Mouse (Mus musculus) kidney, embryonic 14.5 days (tissue): ENCODE results near the gene Cyp2c68. TPM values are rescaled to one million over a fixed set of nuclear protein-coding genes. Genes with fewer than 3 reads are reported as not detected.
"Not testable (repeated sequence)": the region's sequence is repeated elsewhere in the genome, so short reads cannot be mapped to it uniquely, and the experiment has no call there.

Experiments
- ATAC-seq: fragments of 200-750 bp; cut with Nextera tagmentation; 2 replicates; pipeline ENCODE4 v1.8.0; 2017; ENCODE audit warnings: moderate number of reproducible peaks, mild to moderate bottlenecking, moderate TSS enrichment, moderate library complexity; ENCODE audit not compliant: low FRiP score, low TSS enrichment
- H3K27ac ChIP-seq: fragments of 300-500 bp; sonication (generic); 2 replicates; pipeline ENCODE4 v1.5.1; 2014; ENCODE audit warnings: low read depth, mild to moderate bottlenecking, low read length, moderate library complexity, mixed read lengths
- H3K27me3 ChIP-seq: fragments of 300-500 bp; sonication (generic); 2 replicates; pipeline ENCODE4 v1.6.1; 2014; ENCODE audit warnings: mild to moderate bottlenecking, low read length; ENCODE audit not compliant: control insufficient read depth, insufficient read depth
- H3K36me3 ChIP-seq: fragments of 300-500 bp; sonication (generic); 2 replicates; pipeline ENCODE4 v1.6.1; 2014; ENCODE audit warnings: low read length, mixed read lengths; ENCODE audit not compliant: control insufficient read depth, insufficient read depth
- H3K4me1 ChIP-seq: fragments of 300-500 bp; sonication (generic); 2 replicates; pipeline ENCODE4 v1.6.1; 2014; ENCODE audit warnings: low read length, mixed read lengths; ENCODE audit not compliant: control insufficient read depth, insufficient read depth
- H3K4me2 ChIP-seq: fragments of 300-500 bp; sonication (generic); replicated peaks from 2 replicates; pipeline ENCODE4 v1.6.1; 2014; ENCODE audit warnings: low read depth, mild to moderate bottlenecking, low read length
- H3K4me3 ChIP-seq: fragments of 300-500 bp; sonication (generic); 2 replicates; pipeline ENCODE4 v1.5.1; 2014; ENCODE audit warnings: mild to moderate bottlenecking, low read length
- H3K9ac ChIP-seq: fragments of 300-500 bp; sonication (generic); 2 replicates; pipeline ENCODE4 v1.6.1; 2014; ENCODE audit warnings: low read depth, mild to moderate bottlenecking, low read length, moderate library complexity
- H3K9me3 ChIP-seq: fragments of 300-500 bp; sonication (generic); 2 replicates; pipeline ENCODE4 v1.6.1; 2016; ENCODE audit warnings: low read length; ENCODE audit not compliant: control insufficient read depth
- WGBS: fragments of 180-500 bp; shearing (Covaris S2); extraction: QIAGEN DNeasy Blood & Tissue Kit; methylation state at CpG from one replicate; pipeline ENCODE4 v1.1.7; 2014; 5-methylcytosine and 5-hydroxymethylcytosine counted together
- polyA plus RNA-seq: library from polyadenylated mRNA; unstranded; fragments of >200 nt; fragmentation: Nextera tagmentation; extraction: Ambion mirVana; gene quantifications from 2 replicates; pipeline ENCODE4 v1.2.1, GENCODE M21; 2014

Gene Cyp2c68
- polyA plus RNA-seq, result 0.14 TPM in 1 of 2 replicates, not detected in the other

DNA sequence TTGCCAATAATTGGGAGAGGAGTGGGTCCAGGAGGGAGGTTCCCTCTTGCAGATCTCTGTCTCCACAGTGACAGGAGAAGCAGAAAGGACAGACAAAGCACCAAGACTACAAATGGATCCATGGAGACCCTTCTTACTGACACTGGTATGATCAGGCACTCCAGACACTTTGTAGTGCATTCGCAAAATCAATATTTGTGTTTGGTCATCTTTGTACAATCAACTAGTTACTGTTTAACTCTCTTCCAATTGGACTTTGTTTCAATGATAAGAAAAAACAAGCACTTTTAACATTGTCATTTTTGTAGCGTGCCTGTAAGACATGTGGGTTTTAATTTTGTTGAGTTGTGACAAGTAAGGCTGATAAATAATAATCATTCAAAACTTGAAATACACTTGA lies at the start of gene Cyp2c68:
TSS of gene Cyp2c68 (minus strand) at position 135 of the 400 bp plus-strand sequence.
- 86% methylated on average over 2 of the region's 2 CpGs for WGBS
- no peak for ATAC-seq
- H3K4me2 ChIP-seq, result no peak within 1 kb of the TSS
- no peak within 1 kb of the TSS for H3K27ac ChIP-seq
- no peaks in the 10 kb centered on the region for H3K4me1 ChIP-seq
- no peak within 1 kb of the TSS for H3K9ac ChIP-seq
- H3K9me3 ChIP-seq, result no peaks in the 10 kb centered on the region
- no peaks in the 10 kb centered on the region for H3K36me3 ChIP-seq
- H3K4me3 ChIP-seq, result no peak within 1 kb of the TSS
- no peaks in the 10 kb centered on the region for H3K27me3 ChIP-seq

DNA sequence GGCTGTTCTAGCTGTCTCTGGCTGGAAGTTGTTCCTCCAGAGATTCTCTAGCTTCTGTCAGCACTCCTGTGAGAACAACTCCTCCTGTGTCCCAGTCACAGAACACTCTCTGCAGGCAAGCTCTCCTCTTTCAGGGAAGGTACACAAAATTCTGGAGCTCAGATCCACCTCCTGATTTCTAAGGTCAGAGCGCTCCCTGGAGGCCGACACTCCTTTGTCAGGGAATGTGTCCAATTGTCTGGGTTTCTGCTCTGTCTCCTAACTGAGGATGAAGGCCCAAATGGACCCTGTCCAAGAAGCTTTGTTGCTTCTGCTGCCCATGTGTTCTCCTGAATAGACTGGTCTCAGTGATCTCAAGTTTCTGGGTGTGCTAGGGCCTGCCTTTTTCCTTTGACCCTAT lies 44.6 kb upstream of the Cyp2c68 start:
- not testable (repeated sequence) for H3K9ac ChIP-seq, H3K4me1 ChIP-seq, H3K27ac ChIP-seq, H3K27me3 ChIP-seq, H3K9me3 ChIP-seq, H3K36me3 ChIP-seq, H3K4me3 ChIP-seq, ATAC-seq, H3K4me2 ChIP-seq
- whole genome bisulfite sequencing, result 74% methylated on average over 2 of the region's 2 CpGs

DNA sequence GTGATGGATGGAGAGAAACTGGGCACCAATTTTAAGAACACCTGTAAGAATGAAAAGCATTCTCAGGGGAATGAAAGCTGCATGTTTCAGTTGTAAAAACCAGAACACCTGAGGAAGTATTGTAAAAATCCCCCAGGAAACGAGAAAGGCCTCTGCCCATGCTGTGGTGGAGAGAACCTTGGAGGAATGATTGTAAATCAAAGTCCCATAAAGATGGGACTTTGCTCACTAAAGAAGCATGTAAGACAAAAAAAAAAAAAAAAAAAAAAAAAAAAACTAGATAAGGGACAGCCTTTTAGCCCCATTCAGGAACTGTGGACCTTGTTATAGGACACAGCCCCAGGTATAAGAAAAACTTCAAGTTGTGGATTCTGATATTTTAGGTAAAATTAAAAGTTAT lies 4.5 kb upstream of the Cyp2c68 start:
- Histone ChIP-seq H3K4me1 (no peaks in the 10 kb centered on the region), H3K27me3 (no peaks in the 10 kb centered on the region), H3K36me3 (no peaks in the 10 kb centered on the region), H3K4me2 (no peak overlapping the region), H3K4me3 (no peak overlapping the region), H3K27ac (no peak overlapping the region), H3K9me3 (no peaks in the 10 kb centered on the region), H3K9ac (no peak overlapping the region)
- 54% methylated on average over 1 of the region's 1 CpGs for WGBS
- no peak for ATAC-seq

DNA sequence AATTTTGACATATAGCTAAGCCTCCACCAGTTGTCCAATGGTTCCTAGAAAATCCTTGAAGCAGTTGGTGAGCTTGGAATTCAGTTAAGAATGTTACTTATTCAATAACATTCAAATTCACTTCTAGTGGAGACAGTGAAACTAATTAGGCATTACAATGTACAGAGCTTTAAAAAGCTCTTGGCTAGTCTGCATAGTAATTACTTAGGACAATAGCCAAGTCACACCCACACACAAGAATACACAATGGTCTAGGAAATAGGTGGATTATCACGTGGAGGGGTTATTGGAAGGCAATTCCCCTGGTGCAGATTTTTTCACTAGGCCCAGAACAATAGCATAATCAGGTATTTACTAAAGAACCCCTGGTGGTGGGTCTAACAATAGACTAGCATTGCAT lies 3.5 kb upstream of the Cyp2c68 start:
- not testable (repeated sequence) for H3K4me1 ChIP-seq, H3K36me3 ChIP-seq, H3K9ac ChIP-seq, H3K27me3 ChIP-seq, H3K27ac ChIP-seq, H3K4me2 ChIP-seq, ATAC-seq, H3K4me3 ChIP-seq, H3K9me3 ChIP-seq
- WGBS, result 54% methylated on average over 1 of the region's 1 CpGs

GRCm38 (mm10) chr19:39711116-39711515 lies 29.7 kb downstream of the Cyp2c68 start:
- not testable (repeated sequence) for H3K9ac ChIP-seq, H3K36me3 ChIP-seq, H3K27me3 ChIP-seq, H3K4me3 ChIP-seq, H3K27ac ChIP-seq, H3K4me1 ChIP-seq, ATAC-seq, H3K9me3 ChIP-seq, H3K4me2 ChIP-seq
- WGBS, result 79% methylated on average over 2 of the region's 2 CpGs

DNA sequence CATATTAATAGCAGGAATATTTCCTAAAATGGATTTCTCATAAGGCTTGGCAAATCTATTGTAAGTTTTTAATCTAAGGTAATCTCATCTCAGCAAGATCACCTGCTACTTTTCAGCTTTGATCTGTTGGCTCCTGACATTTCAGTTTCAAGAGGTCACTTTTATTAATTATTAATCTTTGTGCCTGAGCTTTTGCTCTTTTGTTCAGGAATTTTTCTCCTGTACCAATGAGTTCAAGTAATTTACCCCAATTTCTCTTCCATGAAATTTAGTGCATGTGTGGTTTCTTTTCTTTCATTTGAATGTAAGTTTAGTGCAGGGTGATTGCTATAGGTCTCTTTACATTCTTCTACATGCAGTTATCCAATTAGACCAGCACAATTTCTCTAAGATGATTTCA lies 75.2 kb downstream of the Cyp2c68 start:
- H3K4me1 ChIP-seq, H3K9me3 ChIP-seq, H3K4me2 ChIP-seq, H3K9ac ChIP-seq, ATAC-seq, H3K27me3 ChIP-seq, H3K36me3 ChIP-seq, H3K27ac ChIP-seq, H3K4me3 ChIP-seq: not testable (repeated sequence)

DNA sequence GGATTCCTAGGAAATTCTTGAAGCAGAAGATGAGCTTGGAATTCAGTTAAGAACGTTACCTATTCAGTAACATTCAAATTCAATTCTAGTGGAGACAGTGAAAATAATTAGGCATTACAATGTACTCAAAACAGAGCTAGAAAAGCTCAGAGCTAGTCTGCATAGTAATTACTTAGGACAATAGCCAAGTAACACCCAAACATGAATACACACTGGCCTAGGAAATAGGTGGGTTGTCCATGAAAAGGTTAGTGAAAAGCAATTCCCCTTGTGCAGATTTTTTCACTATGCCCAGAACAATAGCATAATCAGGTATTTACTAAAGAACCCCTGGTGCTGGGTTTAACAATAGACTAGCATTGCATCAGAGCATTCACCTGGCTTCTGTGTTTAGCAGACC lies 88.5 kb downstream of the Cyp2c68 start:
- no peaks in the 10 kb centered on the region for H3K4me1 ChIP-seq
- no peak overlapping the region for H3K9ac ChIP-seq
- no peaks in the 10 kb centered on the region for H3K36me3 ChIP-seq
- H3K9me3 ChIP-seq, result no peaks in the 10 kb centered on the region
- no peaks in the 10 kb centered on the region for H3K27me3 ChIP-seq
- WGBS, result 50% methylated on average over 1 of the region's 1 CpGs
- no peak overlapping the region for H3K4me3 ChIP-seq
- no peak overlapping the region for H3K27ac ChIP-seq
- no peak for ATAC-seq
- H3K4me2 ChIP-seq, result no peak overlapping the region

DNA sequence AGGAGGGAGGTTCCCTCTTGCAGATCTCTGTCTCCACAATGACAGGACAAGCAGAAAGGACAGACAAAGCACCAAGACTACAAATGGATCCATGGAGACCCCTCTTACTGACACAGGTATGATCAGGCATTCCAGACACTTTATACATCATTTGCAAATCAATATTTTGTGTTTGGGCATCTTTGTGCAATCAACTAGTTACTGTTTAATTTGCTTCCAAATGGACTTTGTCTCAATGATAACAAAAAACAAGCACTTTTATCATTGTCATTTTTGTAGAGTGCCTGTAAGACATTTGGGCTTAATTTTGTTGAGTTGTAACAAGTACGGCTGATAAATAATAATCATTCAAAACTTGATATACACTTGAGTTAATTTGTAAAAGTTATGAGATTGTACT lies 91.9 kb downstream of the Cyp2c68 start, which contains the start of gene Cyp2c67:
TSS of gene Cyp2c67 (minus strand) at position 114 of the 400 bp plus-strand sequence.
- Histone ChIP-seq H3K4me2 (no peak within 1 kb of the TSS), H3K9me3 (peaks cover 7% of the 10 kb centered on the region; the same call in 1 of the 2 replicates), H3K27ac (no peak within 1 kb of the TSS), H3K4me1 (no peaks in the 10 kb centered on the region), H3K36me3 (no peaks in the 10 kb centered on the region), H3K27me3 (no peaks in the 10 kb centered on the region), H3K4me3 (no peak within 1 kb of the TSS), H3K9ac (no peak within 1 kb of the TSS)
- no peak for ATAC-seq
- 91% methylated on average over 1 of the region's 1 CpGs for WGBS

DNA sequence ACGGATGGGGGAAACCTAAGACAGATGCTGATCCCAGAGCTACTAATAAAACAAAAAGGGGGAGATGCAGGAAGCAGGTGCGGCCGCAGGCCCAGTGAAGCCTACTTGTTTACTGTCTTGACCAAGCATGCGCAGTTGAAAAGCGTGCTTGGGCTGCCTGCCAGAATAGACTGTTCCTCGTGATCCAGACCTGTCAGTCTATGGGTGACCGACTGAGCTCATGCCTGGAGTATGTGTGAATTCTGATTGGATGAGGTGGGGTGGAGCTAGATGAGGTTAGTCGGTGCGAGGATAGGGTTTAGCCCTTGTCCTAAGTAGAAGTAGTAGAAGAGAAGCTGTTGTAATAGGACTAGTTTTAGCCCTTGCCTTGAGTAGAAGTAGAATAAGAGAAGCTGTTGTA lies 93.3 kb downstream of the Cyp2c68 start:
- Histone ChIP-seq H3K9ac (no peak overlapping the region), H3K4me2 (no peak overlapping the region), H3K4me1 (no peaks in the 10 kb centered on the region), H3K27ac (no peak overlapping the region), H3K27me3 (no peaks in the 10 kb centered on the region), H3K36me3 (no peaks in the 10 kb centered on the region), H3K9me3 (peaks cover 7% of the 10 kb centered on the region; the same call in 1 of the 2 replicates), H3K4me3 (no peak overlapping the region)
- no peak for ATAC-seq
- 95% methylated on average over 9 of the region's 9 CpGs for WGBS

DNA sequence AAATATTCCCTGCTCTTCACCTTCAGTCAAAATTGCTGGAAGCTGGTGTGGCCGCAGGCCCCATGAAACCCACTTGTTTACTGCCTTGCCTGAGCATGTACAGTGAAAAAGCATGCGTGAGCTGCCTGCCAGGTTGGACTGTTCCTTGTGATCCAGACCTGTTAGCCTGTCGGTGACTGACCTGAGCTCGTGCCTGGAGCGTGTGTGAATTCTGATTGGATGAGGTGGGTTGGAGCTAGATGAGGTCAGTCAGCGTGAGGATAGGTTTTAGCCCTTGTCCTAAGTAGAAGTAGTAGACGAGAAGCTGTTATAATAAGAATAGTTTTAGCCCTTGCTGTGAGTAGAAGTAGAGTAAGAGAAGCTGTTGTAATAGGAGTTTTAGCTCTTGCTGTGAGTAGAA lies 96.3 kb downstream of the Cyp2c68 start:
- 91% methylated on average over 7 of the region's 7 CpGs for WGBS
- H3K27ac ChIP-seq, H3K36me3 ChIP-seq, H3K9me3 ChIP-seq, H3K27me3 ChIP-seq, H3K9ac ChIP-seq, H3K4me3 ChIP-seq, ATAC-seq, H3K4me1 ChIP-seq, H3K4me2 ChIP-seq: not testable (repeated sequence)
